Mouse (Mus musculus) lung, embryonic 14.5 days (tissue): ENCODE results near the gene Rasgef1a. TPM values are rescaled to one million over a fixed set of nuclear protein-coding genes. Genes with fewer than 3 reads are reported as not detected.

Experiments used
- ATAC-seq: fragments of 200-750 bp; cut with Nextera tagmentation; 2 replicates; pipeline ENCODE4 v1.8.0; 2017; ENCODE audit warnings: mild to moderate bottlenecking, moderate TSS enrichment, moderate library complexity; ENCODE audit not compliant: insufficient read depth
- DNase-seq: peaks from one replicate; pipeline ENCODE4 v3.0.0-alpha.2; 2015
- H3K27ac ChIP-seq: fragments of 300-500 bp; sonication (generic); 2 replicates; pipeline ENCODE4 v1.5.1; 2014; ENCODE audit warnings: low read depth, mild to moderate bottlenecking, moderate library complexity
- H3K27me3 ChIP-seq: fragments of 300-500 bp; sonication (generic); 2 replicates; pipeline ENCODE4 v1.6.1; 2014; ENCODE audit warnings: low read length, control low read depth; ENCODE audit not compliant: insufficient read depth
- H3K36me3 ChIP-seq: fragments of 300-500 bp; sonication (generic); 2 replicates; pipeline ENCODE4 v1.6.1; 2014; ENCODE audit warnings: control low read depth; ENCODE audit not compliant: insufficient read depth
- H3K4me1 ChIP-seq: fragments of 300-500 bp; sonication (generic); 2 replicates; pipeline ENCODE4 v1.6.1; 2014; ENCODE audit warnings: antibody characterized with exemption, control low read depth; ENCODE audit not compliant: insufficient read depth
- H3K4me2 ChIP-seq: fragments of 300-500 bp; sonication (generic); 2 replicates; pipeline ENCODE4 v1.6.1; 2014; ENCODE audit warnings: mild to moderate bottlenecking
- H3K4me3 ChIP-seq: fragments of 300-500 bp; sonication (generic); 2 replicates; pipeline ENCODE4 v1.5.1; 2014; ENCODE audit warnings: low read depth, low read length
- H3K9ac ChIP-seq: fragments of 300-500 bp; sonication (generic); 2 replicates; pipeline ENCODE4 v1.6.1; 2014
- H3K9me3 ChIP-seq: fragments of 300-500 bp; sonication (generic); 2 replicates; pipeline ENCODE4 v1.6.1; 2016; ENCODE audit warnings: low read depth, low read length, control low read depth
- CTCF ChIP-seq: IDR thresholded peaks from 2 replicates; pipeline ENCODE4 v1.5.1; 2016; ENCODE audit warnings: antibody characterized with exemption, low read depth
- WGBS: fragments of 180-500 bp; shearing (Covaris S2); extraction: QIAGEN DNeasy Blood & Tissue Kit; methylation state at CpG from one replicate; pipeline ENCODE4 v1.1.7; 2014; 5-methylcytosine and 5-hydroxymethylcytosine counted together
- polyA plus RNA-seq: library from polyadenylated mRNA; unstranded; fragments of >200 nt; fragmentation: Nextera tagmentation; extraction: Ambion mirVana; gene quantifications from 2 replicates; pipeline ENCODE4 v1.2.1, GENCODE M21; 2014

The Rasgef1a gene
- polyA plus RNA-seq, 1 experiment from 2014 or later, result 1.1 TPM

DNA sequence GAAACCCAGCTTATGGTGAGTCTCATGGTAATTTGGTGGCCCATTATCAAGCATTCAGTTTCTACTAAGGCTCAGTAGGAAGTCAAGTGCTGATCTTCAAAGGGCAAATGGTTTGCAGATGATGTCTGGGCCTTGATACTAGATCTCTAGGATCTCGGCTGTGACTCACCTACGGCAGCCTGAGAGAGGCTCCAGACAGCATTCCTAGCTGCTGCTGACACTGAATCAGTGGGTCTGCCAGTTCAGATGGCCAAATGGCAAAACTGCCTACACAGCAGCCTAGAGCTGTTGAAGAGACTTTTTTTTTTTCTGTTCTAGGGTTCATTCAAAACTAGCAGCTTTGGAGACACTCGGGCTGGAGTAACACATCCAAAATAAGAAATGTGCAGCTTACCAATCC is 15.8 kb downstream of the Rasgef1a start:
- no peak for DNase-seq
- no peak overlapping the region for H3K9ac ChIP-seq
- H3K4me3 ChIP-seq, result no peak overlapping the region
- 81% methylated on average over 3 of the region's 3 CpGs for WGBS
- no peaks in the 10 kb centered on the region for H3K36me3 ChIP-seq
- no peak overlapping the region for H3K27ac ChIP-seq
- no peaks in the 10 kb centered on the region for H3K27me3 ChIP-seq
- TF ChIP-seq CTCF, result no peak
- H3K4me2 ChIP-seq, result no peak overlapping the region
- no peaks in the 10 kb centered on the region for H3K9me3 ChIP-seq
- no peak for ATAC-seq
- no peaks in the 10 kb centered on the region for H3K4me1 ChIP-seq

- H3K27me3 ChIP-seq, result no peaks in the 10 kb centered on the region
- H3K9ac ChIP-seq, result no peak overlapping the region
- no peaks in the 10 kb centered on the region for H3K36me3 ChIP-seq
- H3K4me3 ChIP-seq, result no peak overlapping the region
- no peak overlapping the region for H3K4me2 ChIP-seq
- 33% methylated on average over 1 of the region's 1 CpGs for WGBS
- no peak for DNase-seq
- H3K9me3 ChIP-seq, result no peaks in the 10 kb centered on the region
- no peak for TF ChIP-seq CTCF
- no peaks in the 10 kb centered on the region for H3K4me1 ChIP-seq
- ATAC-seq, result no peak
- no peak overlapping the region for H3K27ac ChIP-seq
Observed at GRCm38 (mm10) chr6:118031467-118031866, 20.2 kb downstream of the Rasgef1a start.

- no peaks in the 10 kb centered on the region for H3K27me3 ChIP-seq
- no peak overlapping the region for H3K9ac ChIP-seq
- no peaks in the 10 kb centered on the region for H3K4me1 ChIP-seq
- H3K4me3 ChIP-seq, result no peak overlapping the region
- ATAC-seq (no peak), DNase-seq (no peak)
- TF ChIP-seq CTCF, result no peak
- H3K4me2 ChIP-seq, result no peak overlapping the region
- 67% methylated on average over 6 of the region's 6 CpGs for WGBS
- no peaks in the 10 kb centered on the region for H3K9me3 ChIP-seq
- no peaks in the 10 kb centered on the region for H3K36me3 ChIP-seq
- no peak overlapping the region for H3K27ac ChIP-seq
Observed at GRCm38 (mm10) chr6:118035639-118036038, 24.4 kb downstream of the Rasgef1a start.

GRCm38 (mm10) chr6:118036118-118036805 is 25.0 kb downstream of the Rasgef1a start:
- TF ChIP-seq CTCF, result no peak
- H3K36me3 ChIP-seq, result no peaks in the 10 kb centered on the region
- no peak overlapping the region for H3K4me3 ChIP-seq
- no peaks in the 10 kb centered on the region for H3K4me1 ChIP-seq
- H3K9me3 ChIP-seq, result no peaks in the 10 kb centered on the region
- ATAC-seq, result no peak
- H3K27ac ChIP-seq, result no peak overlapping the region
- DNase-seq, result no peak
- H3K9ac ChIP-seq, result no peak overlapping the region
- WGBS, result 61% methylated on average over 9 of the region's 9 CpGs
- H3K27me3 ChIP-seq, result no peaks in the 10 kb centered on the region
- no peak overlapping the region for H3K4me2 ChIP-seq

- no peaks in the 10 kb centered on the region for H3K4me1 ChIP-seq
- H3K36me3 ChIP-seq, result no peaks in the 10 kb centered on the region
- no peak overlapping the region for H3K4me2 ChIP-seq
- no peak overlapping the region for H3K27ac ChIP-seq
- no peak overlapping the region for H3K9ac ChIP-seq
- DNase-seq, result no peak
- no peak for TF ChIP-seq CTCF
- no peak for ATAC-seq
- WGBS, result 65% methylated on average over 5 of the region's 5 CpGs
- no peak overlapping the region for H3K4me3 ChIP-seq
- no peaks in the 10 kb centered on the region for H3K9me3 ChIP-seq
- no peaks in the 10 kb centered on the region for H3K27me3 ChIP-seq
Observed at GRCm38 (mm10) chr6:118036866-118037265, 25.6 kb downstream of the Rasgef1a start.

- Histone ChIP-seq H3K4me2 (no peak overlapping the region), H3K27me3 (no peaks in the 10 kb centered on the region), H3K9me3 (no peaks in the 10 kb centered on the region), H3K4me1 (no peaks in the 10 kb centered on the region), H3K27ac (no peak overlapping the region), H3K36me3 (no peaks in the 10 kb centered on the region), H3K9ac (no peak overlapping the region), H3K4me3 (no peak overlapping the region)
- TF ChIP-seq CTCF, result no peak
- no peak for ATAC-seq
- WGBS, result 54% methylated on average over 4 of the region's 4 CpGs
- peak; percentile 16 for DNase-seq
Observed at GRCm38 (mm10) chr6:118045180-118045579, 33.9 kb downstream of the Rasgef1a start.

GRCm38 (mm10) chr6:118045892-118046291 is 34.7 kb downstream of the Rasgef1a start:
- WGBS, result 42% methylated on average over 7 of the region's 7 CpGs
- H3K27ac ChIP-seq, result no peak overlapping the region

More at GRCm38 (mm10) chr6:118045892-118046291, 34.7 kb downstream of the Rasgef1a start:
- TF ChIP-seq CTCF, result no peak
- DNase-seq (no peak), ATAC-seq (no peak)
- H3K9me3 ChIP-seq, result no peaks in the 10 kb centered on the region
- H3K4me3 ChIP-seq, result no peak overlapping the region
- H3K4me1 ChIP-seq, result no peaks in the 10 kb centered on the region
- no peak overlapping the region for H3K4me2 ChIP-seq
- no peaks in the 10 kb centered on the region for H3K27me3 ChIP-seq
- H3K9ac ChIP-seq, result no peak overlapping the region
- H3K36me3 ChIP-seq, result no peaks in the 10 kb centered on the region
